10 mouse cellular contexts compared by ENCODE assay signal in genomic region chr17:27505221-27505881, GRCm38 (mm10). TPM values are rescaled to one million over a fixed set of nuclear protein-coding genes. Genes with fewer than 3 reads are reported as not detected.
DNase-seq lines count a peak whose midpoint lies in the region; ATAC-seq lines count a peak whose summit lies in the region.
"Had no signal": no experiment of that assay in that cellular context is flagged by ENCODE, and none has a peak within 500 bp of the region (broad histone marks: within the 10 kb centered on the region; RNA-seq: fewer than 3 reads in every experiment).

No protein-coding gene starts in this region.

- H3K36me3 ChIP-seq in kidney, embryonic 16.5 days (ENCODE audit: insufficient read depth, low read length) = no peaks in the 10 kb centered on the region
- H3K36me3 ChIP-seq in forebrain, embryonic 13.5 days (ENCODE audit: poor library complexity, severe bottlenecking) = no peaks in the 10 kb centered on the region
- H3K36me3 ChIP-seq in midbrain, embryonic 15.5 days (replicated peaks) = no peaks in the 10 kb centered on the region
- H3K36me3 ChIP-seq: liver, embryonic 15.5 days had no signal

- no peaks in the 10 kb centered on the region for H3K9me3 ChIP-seq in kidney, embryonic 16.5 days (ENCODE audit: low read length)
- no peaks in the 10 kb centered on the region for H3K9me3 ChIP-seq in forebrain, embryonic 13.5 days (replicated peaks)
- H3K9me3 ChIP-seq in midbrain, embryonic 15.5 days = no peaks in the 10 kb centered on the region
- H3K9me3 ChIP-seq: liver, embryonic 15.5 days had no signal

- no peak overlapping the region for H3K27ac ChIP-seq in kidney, embryonic 16.5 days (ENCODE audit: low read length)
- peak overlapping the region; percentile 51; the same call in 1 of the 2 replicates for H3K27ac ChIP-seq in forebrain, embryonic 13.5 days
- H3K27ac ChIP-seq in midbrain, embryonic 15.5 days = no peak overlapping the region
- H3K27ac ChIP-seq: liver, embryonic 15.5 days had no signal

- DNase-seq in kidney, postnatal 36 days = no peak
- DNase-seq in embryo, embryonic 10 days (ENCODE audit: low spot score) = peak; percentile 91
- no peak for DNase-seq in gastrocnemius, adult 18-20 months (ENCODE audit: low spot score)
- no peak for DNase-seq in adrenal gland, postnatal 25 days
- DNase-seq in heart, adult 18-20 months = no peak
- DNase-seq: gastrocnemius, postnatal 36 days had no signal

- peaks cover 23% of the 10 kb centered on the region for H3K27me3 ChIP-seq in kidney, embryonic 16.5 days (ENCODE audit: insufficient read depth, low read length)
- H3K27me3 ChIP-seq in forebrain, embryonic 13.5 days = peaks cover 31% of the 10 kb centered on the region
- no peaks in the 10 kb centered on the region; the same call in 1 of the 2 replicates for H3K27me3 ChIP-seq in midbrain, embryonic 15.5 days (replicated peaks)

- peak; percentile 72 for ATAC-seq in kidney, embryonic 16.5 days (ENCODE audit: low FRiP score, low TSS enrichment)
- ATAC-seq in forebrain, embryonic 13.5 days = no peak
- 0 out of 2 replicates have a peak, but pooled peaks have one; percentile 13 for ATAC-seq in midbrain, embryonic 15.5 days (replicated peaks)

- 22% methylated on average over 10 of the region's 10 CpGs for WGBS in kidney, embryonic 16.5 days
- 24% methylated on average over 10 of the region's 10 CpGs for WGBS in forebrain, embryonic 13.5 days
- WGBS in midbrain, embryonic 15.5 days = 26% methylated on average over 10 of the region's 10 CpGs

- H3K4me1 ChIP-seq in kidney, embryonic 16.5 days (ENCODE audit: insufficient read depth, low read length) = peaks cover 46% of the 10 kb centered on the region
- H3K4me1 ChIP-seq in forebrain, embryonic 13.5 days = peaks cover 59% of the 10 kb centered on the region
- peaks cover 62% of the 10 kb centered on the region for H3K4me1 ChIP-seq in midbrain, embryonic 15.5 days
- H3K4me1 ChIP-seq: liver, embryonic 15.5 days had no signal

- no peak overlapping the region for H3K4me2 ChIP-seq in kidney, embryonic 16.5 days (replicated peaks; ENCODE audit: low read depth, low read length)
- H3K4me2 ChIP-seq in forebrain, embryonic 13.5 days = no peak overlapping the region
- H3K4me2 ChIP-seq in midbrain, embryonic 15.5 days = no peak overlapping the region
- H3K4me2 ChIP-seq: liver, embryonic 15.5 days had no signal

- no peak overlapping the region for H3K4me3 ChIP-seq in kidney, embryonic 16.5 days (ENCODE audit: low read length)
- no peak overlapping the region for H3K4me3 ChIP-seq in forebrain, embryonic 13.5 days
- no peak overlapping the region for H3K4me3 ChIP-seq in midbrain, embryonic 15.5 days
- H3K4me3 ChIP-seq: liver, embryonic 15.5 days had no signal

- no peak overlapping the region; the same call in 1 of the 2 replicates for H3K9ac ChIP-seq in kidney, embryonic 16.5 days (replicated peaks; ENCODE audit: low read length)
- H3K9ac ChIP-seq in forebrain, embryonic 13.5 days = no peak overlapping the region
- no peak overlapping the region for H3K9ac ChIP-seq in midbrain, embryonic 15.5 days
- H3K9ac ChIP-seq: liver, embryonic 15.5 days had no signal

RNA-seq across cellular contexts. Expression of gene Grm4, which starts 15.9 kb away (rescaled TPM):
- polyA plus RNA-seq in kidney, embryonic 16.5 days (2015; fragmentation: Nextera tagmentation; extraction: Ambion mirVana) = 0.91 and 1.2 TPM in 2 replicates
- polyA plus RNA-seq in forebrain, embryonic 13.5 days (2015; fragmentation: Nextera tagmentation; extraction: Ambion mirVana) = 2.2 and 2.4 TPM in 2 replicates
- 10.7 and 10.9 TPM in 2 replicates for polyA plus RNA-seq in midbrain, embryonic 15.5 days (2015; fragmentation: Nextera tagmentation; extraction: Ambion mirVana)
- total RNA-seq in gastrocnemius, adult 18-20 months (2021) = under 1 TPM in 1 of 2 experiments, not detected in 1; 0.07 TPM
- 3.1 and 4.8 TPM in 2 replicates for total RNA-seq in adrenal gland, postnatal 25 days (2021)
- under 1 TPM; 0.15 to 0.18 TPM for total RNA-seq in heart, adult 18-20 months (2021)

RNA-seq across cellular contexts. Expression of gene Hmga1, which starts 50.9 kb away (rescaled TPM):
- 257 and 279 TPM in 2 replicates for polyA plus RNA-seq in kidney, embryonic 16.5 days (2015; fragmentation: Nextera tagmentation; extraction: Ambion mirVana)
- polyA plus RNA-seq in forebrain, embryonic 13.5 days (2015; fragmentation: Nextera tagmentation; extraction: Ambion mirVana) = 147 and 165 TPM in 2 replicates
- 138 and 141 TPM in 2 replicates for polyA plus RNA-seq in midbrain, embryonic 15.5 days (2015; fragmentation: Nextera tagmentation; extraction: Ambion mirVana)
- 10 to 100 TPM; 31.9 to 32.7 TPM for total RNA-seq in gastrocnemius, adult 18-20 months (2021)
- total RNA-seq in adrenal gland, postnatal 25 days (2021) = 14.3 and 15.5 TPM in 2 replicates
- total RNA-seq in heart, adult 18-20 months (2021) = 10 to 100 TPM; 47.3 to 52.7 TPM
